Mouse (Mus musculus): ENCODE results near the gene Tgm4.

GRCm38 (mm10) chr9:123060172-123060571 lies 25.6 kb downstream of the Tgm4 start:
- no peak for TF ChIP-seq CTCF (IDR thresholded peaks at IDR 0.05; ENCODE audit: extremely low read depth, insufficient read depth, insufficient read length, insufficient replicate concordance)
- TF ChIP-seq POLR2A (IDR thresholded peaks at IDR 0.05; ENCODE audit: low read depth, low read length), result no peak

All from spleen, adult 2 months (tissue).